Mouse (Mus musculus): ENCODE results near the gene Hvcn1.
"Not testable (repeated sequence)": the region's sequence is repeated elsewhere in the genome, so short reads cannot be mapped to it uniquely, and the experiment has no call there.

Gene Hvcn1

GRCm38 (mm10) chr5:122204180-122204579 lies 2.4 kb upstream of the Hvcn1 start:
- no peak for DNase-seq

DNA sequence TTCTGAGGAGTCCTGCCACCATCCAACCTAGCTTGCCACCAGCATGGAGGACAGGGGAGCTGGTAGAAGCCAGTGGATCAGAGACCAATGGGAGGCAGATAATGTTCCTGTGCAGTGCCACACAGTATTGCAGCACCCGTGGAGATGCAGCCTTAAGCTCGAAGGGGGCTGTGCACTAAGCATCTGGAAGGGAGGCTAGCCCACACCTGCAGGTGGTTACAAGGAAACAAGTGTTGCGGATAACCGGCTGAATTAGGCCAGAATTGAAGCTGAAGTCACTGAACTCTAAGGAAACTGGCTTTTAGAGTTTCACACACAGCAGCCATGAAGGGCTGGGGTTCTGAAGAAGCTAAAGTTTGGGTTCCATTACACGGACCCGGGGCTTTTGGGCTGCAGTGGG lies 2.3 kb downstream of the Hvcn1 start:
- DNase-seq = no peak

DNA sequence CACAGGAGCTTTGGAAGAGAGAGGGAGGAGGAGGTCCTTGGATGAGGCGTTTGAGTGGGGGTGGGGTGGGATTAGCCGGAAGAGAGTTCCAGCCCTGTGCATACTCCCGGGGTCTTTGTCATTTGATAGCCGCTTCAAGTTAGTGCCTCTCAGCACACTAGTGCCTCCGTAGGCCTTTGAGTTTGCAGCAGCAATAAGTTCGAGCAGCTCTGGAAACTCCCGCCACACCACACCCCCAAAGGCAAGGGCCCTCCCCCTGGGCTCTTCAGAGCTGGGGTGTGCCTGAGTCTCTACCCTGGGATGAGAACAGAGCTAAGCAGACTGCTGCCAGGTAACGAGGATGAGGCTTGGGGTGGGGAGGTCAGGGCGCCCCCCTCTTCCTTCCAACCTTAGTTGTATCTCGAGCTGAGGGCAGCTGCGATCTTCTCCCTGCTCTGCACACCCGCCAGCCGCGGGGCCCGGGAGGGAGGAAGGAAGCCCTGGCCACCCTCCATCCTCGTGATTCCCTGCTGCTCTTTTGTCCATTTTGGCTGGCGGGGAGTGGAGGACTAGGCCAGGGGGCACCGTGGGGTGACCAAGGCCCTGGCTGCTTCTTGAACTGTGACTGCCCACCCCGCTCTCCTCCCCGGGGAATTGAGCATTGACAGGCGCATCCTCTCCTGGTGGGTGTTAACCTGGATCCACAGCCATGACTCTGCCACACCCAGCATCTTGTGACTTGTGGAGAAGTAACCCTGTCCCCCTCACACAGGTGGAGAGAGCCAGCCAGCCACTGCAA lies 3.2 kb downstream of the Hvcn1 start:
- DNase-seq = peak; percentile 34 to 49

DNA sequence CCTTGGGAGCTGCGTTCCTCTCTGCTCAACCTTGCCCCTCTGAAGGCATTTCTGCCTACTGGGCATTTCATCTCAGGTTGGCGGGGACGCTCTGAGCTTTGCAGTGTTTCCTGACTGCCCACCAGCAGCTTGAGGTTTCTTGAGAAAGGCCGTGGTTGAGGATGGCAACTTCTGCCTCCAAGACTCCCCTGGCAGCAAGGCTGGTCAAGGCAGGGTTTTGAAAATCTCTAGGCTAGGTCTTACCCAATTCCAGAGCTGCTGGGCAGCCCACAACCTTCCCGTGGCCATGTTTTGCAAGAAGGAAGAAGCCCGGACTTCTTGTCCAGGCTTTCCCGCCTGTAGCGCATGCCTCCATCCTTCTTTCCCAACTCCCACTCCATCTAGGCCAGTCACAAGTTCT lies 4.3 kb downstream of the Hvcn1 start:
- DNase-seq = no peak

- DNase-seq = no peak
Observed at GRCm38 (mm10) chr5:122212125-122212524, 5.5 kb downstream of the Hvcn1 start.

DNA sequence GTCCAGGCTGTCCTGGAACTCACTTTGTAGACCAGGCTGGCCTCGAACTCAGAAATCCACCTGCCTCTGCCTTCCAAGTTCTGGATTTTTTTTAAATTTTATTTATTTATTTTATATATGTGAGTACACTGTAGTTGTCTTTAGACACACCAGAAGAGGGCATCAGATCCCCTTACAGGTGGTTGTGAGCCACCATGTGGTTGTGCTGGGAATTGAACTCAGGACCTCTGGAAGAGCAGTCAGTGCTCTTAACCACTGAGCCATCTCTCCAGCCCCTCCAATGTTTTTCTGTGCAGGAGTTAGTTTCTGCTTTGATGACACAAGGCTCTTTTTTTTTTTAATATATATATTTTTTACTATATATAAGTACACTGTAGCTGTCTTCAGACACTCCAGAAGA lies 6.2 kb downstream of the Hvcn1 start:
- not testable (repeated sequence) for DNase-seq

DNA sequence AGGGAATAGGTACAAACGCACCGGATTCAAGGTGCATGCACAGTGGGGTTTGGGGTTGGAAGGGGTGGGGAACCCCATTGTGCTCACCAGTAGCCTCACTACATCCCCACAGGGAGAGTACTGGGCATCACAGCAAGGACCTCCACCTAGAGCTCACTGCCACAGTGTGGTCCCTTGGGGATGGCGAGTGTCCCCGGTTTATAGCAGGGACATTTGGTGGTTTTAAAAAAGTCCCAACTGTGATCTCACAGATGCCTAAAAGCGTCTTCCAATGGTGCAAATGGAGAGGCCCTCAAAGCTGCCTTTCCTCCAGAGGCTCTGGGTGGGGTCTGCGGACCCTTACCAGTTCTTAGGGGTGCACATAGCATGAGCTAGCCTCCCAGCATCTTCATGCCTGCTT lies 7.3 kb downstream of the Hvcn1 start:
- no peak for DNase-seq

GRCm38 (mm10) chr5:122217636-122218035 lies 11.0 kb downstream of the Hvcn1 start:
- DNase-seq = peak in 1 of 2 experiments; percentile 33

DNA sequence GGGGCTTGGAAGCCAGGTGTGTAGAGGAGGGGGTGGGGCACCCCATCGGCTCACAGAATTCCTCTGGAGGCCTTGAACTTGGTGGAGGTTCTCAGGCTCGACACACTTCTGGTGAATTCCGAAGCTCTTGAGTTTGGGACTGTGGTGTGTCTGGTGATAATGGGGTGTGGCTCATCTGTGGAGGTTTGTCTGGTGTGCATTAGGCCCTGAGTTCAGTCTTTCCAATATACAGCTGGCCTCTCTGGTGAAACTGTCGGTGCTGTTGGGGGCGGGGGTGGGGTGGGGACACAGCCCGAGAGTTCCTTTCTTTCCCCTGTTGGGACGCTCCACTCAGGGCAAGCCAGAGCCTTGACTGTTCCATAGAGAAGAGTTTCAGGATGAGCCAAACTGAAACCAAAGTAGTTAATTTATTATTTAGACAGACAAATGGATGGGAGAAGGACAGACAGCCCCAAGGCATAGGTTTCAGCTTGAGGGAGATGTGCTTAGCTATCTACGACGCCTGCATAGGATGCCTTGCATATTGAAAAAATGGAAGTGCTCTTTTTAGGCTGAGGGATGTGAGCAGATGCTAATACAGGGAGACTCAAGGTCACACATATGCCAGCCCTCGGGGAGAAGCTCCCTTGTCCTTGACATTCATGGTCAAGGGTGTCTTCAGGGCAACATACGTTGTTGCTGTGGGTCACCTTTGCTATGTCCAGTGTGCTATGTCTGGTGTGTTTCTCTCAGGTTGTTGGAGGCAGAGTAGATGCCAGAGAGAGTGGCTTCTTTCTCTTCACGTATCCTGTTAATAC lies 11.7 kb downstream of the Hvcn1 start:
- no peak for DNase-seq

- no peak for DNase-seq
Observed at GRCm38 (mm10) chr5:122218928-122219327, 12.3 kb downstream of the Hvcn1 start.

- peak; percentile 54 to 69 for DNase-seq
Observed at GRCm38 (mm10) chr5:122219655-122220629, 13.3 kb downstream of the Hvcn1 start.

DNA sequence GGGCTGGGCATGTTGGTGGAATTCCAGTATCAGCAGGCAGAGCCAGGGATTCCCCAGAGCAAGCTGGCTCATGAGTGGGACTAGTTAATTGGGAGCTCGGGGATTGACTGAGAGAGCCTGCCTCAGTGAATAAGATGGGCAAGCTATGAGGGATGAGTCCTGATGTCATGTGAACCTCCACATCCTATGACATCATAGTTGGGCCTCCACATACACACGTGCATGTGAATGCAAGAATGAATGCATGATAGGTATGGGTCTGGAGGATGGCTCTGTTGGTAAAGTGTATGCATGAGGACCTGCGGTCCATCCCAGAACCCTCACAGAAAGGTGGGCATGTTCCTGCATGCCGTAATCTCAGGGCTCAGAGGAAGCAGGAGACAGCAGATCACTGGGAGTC lies 14.5 kb downstream of the Hvcn1 start:
- no peak for DNase-seq

DNA sequence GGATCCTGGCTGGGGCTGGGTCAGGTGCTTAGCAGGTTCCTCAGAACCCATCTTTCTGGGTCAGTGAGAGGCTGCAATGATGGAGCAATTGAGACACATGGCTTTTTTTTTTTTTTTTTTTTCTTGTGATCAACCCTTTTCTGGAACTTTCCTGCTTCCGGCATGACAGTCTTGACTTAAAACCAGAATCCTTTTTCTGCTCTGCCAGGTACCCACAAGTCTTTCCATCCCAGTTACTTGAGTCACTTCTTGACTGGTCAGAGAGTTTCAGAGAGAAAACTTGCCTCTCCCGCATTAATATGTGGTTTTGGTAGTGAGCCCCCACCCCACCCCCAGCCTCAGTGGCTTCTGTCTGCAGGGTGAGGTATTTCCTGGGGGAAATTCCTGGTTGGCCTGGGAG lies 17.7 kb downstream of the Hvcn1 start:
- no peak for DNase-seq

DNA sequence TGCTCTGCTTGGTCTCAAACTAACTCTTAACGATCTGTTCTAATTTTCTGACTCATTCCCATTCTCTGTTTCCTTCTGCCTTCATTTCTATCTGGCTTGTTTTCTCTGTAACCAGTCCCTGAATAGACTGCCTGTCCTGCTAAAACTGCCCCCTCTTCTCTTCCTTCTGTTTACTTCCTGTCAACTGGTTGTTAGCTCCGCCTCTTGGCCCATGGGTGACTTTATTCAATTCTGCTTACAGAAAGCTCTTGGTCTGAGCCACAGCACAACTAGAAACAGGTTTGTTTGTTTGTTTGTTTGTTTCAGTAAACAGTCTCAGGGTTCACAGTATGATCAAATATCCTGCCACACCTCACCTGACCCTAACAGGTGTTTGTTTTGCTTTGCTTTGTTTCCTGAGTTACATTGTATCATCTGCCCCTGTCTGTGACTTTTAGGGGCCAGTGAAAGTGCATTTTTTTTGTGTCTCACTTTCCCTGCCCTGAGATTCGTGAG lies 21.7 kb downstream of the Hvcn1 start:
- no peak for DNase-seq

DNA sequence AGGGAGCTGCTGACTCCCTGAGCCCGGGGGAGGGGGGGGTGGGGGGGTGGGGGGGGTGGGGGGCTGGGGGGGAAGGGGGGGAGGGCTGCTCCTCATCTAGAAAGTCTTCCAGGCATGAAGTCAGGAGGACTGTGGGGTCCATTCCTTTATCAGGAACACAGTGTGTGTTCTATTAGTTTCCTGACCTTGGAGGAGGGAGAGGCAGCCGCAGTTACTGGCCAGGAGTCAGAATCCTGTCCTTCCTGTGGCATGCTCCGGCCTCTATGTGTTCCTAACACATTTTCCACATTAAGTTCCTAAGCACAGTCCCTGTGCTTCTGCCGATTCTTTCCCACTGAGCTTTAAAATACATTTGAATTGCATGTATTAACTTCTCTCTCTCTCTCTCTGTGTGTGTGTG lies 22.2 kb downstream of the Hvcn1 start:
- no peak for DNase-seq

GRCm38 (mm10) chr5:122230816-122231215 lies 24.2 kb downstream of the Hvcn1 start:
- DNase-seq = no peak

- no peak for DNase-seq
Observed at GRCm38 (mm10) chr5:122231431-122231830, 24.8 kb downstream of the Hvcn1 start.

GRCm38 (mm10) chr5:122232004-122232403 lies 25.4 kb downstream of the Hvcn1 start:
- DNase-seq = peak in 1 of 2 experiments; percentile 19

DNA sequence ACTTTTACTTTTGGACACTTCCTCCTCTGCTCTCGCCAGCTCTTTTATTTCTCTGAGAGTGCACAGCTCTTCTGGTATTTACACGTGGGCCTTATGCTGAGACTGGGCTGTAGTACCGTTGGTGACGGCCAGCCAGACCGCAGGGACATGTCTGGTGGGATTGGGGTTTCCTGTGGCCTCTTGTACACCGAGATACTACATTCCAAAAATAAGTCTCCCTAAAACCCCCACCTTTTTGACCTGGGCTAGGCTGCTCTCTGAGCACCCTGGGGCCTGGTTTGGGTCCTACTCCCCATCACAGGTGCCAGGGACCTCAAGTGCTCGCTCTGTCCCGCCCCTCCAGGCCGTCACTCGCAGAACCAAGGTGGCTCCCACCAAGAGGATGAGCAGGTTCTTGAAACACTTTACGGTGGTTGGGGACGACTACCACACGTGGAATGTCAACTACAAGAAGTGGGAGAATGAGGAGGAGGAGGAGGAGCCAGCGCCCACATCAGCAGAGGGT lies 26.5 kb downstream of the Hvcn1 start:
- no peak for DNase-seq

DNA sequence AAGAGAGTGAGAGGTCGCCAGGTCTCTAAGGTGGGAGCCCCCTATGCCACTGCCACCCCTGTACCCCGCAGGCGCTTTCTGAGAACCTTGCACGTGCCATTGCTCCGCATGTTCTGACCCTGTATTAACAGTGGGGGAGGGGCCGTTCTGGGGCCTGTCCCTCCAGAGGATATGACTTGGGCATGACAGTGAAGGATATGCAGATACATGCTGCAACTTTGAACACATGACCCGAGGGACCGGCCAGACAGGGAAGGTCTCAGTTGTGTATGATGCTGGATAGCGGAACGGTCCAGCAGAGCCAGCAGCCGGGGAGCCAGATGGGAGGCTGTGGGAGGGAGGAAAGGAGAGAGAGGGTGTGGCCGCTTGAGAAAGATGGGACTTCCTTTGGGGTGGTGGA lies 27.1 kb downstream of the Hvcn1 start:
- DNase-seq = no peak

DNA sequence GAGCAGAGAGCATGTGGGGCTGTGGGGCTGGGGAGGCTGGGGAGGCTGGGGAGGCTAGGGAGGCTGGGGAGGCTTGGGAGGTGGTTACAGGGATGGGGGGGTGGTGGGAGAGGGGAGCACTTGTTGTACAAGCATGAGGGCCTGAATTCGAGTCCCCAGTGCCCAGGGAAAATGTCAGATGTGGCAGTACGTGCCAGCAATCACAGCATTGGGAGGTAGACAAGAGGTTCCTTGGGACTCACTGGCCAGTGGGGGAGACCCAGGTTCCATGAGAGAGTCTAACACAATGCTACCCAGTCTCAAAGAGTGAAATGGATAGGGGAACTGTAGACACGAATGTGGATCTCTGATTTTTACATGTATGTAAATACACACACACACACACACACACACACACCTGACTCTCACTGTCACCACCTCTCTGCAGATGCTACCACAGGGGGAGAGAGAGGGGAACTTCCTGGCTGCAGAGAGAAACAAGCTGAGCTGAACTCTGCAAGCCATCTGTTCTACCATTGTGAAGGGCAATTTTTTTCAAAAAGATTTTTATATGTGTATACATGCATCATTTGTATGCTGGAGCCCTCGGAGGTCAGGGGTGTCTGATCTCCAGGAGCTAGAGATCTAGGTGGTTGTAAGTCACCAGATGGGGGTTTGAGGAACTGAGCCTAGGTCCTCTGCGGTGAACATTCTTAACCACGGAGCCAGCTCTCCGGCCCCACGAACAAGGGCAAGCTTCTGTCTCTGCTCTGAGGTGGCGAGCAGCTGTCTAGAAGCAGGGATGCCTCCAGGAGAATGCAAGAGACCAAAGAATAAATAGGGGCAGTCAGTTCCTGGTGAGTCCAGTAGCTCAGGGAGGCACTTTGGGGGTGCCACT lies 28.0 kb downstream of the Hvcn1 start:
- DNase-seq = no peak
